Mouse (Mus musculus) G1E (cell line): Measurements from ENCODE around the gene Larp4b. TPM values are rescaled to one million over a fixed set of nuclear protein-coding genes. Genes with fewer than 3 reads are reported as not detected.
"Not testable (repeated sequence)": the region's sequence is repeated elsewhere in the genome, so short reads cannot be mapped to it uniquely, and the experiment has no call there.

Source experiments
- ATAC-seq: 2 replicates; pipeline ENCODE4 v1.8.0; 2016; ENCODE audit warnings: mild to moderate bottlenecking; ENCODE audit not compliant: insufficient number of reproducible peaks, poor library complexity, low FRiP score, severe bottlenecking; ENCODE audit errors: extremely low read depth
- DNase-seq: peaks from one replicate; pipeline ENCODE4 v3.0.0; 2012; ENCODE audit warnings: low spot score
- H3K27me3 ChIP-seq: 2 replicates; pipeline ENCODE4 v1.6.1; 2012; ENCODE audit warnings: mild to moderate bottlenecking, low read length, inconsistent platforms; ENCODE audit not compliant: insufficient read depth
- H3K36me3 ChIP-seq: replicated peaks from 2 replicates; pipeline ENCODE3; 2012; ENCODE audit warnings: mild to moderate bottlenecking, inconsistent platforms
- H3K4me1 ChIP-seq: 2 replicates; pipeline ENCODE4 v1.6.1; 2012; ENCODE audit warnings: low read depth, low read length, inconsistent platforms, mixed read lengths; ENCODE audit not compliant: insufficient read depth
- H3K4me3 ChIP-seq: 2 replicates; pipeline ENCODE4 v1.5.1; 2012; ENCODE audit warnings: low read depth, mild to moderate bottlenecking, inconsistent platforms, low read length, moderate library complexity, mixed read lengths
- H3K9me3 ChIP-seq: replicated peaks from 2 replicates; pipeline ENCODE4 v1.6.1; 2012; ENCODE audit warnings: inconsistent platforms
- CTCF ChIP-seq: IDR thresholded peaks from 2 replicates; pipeline ENCODE4 v1.5.1; 2012; ENCODE audit warnings: low read depth, low read length, inconsistent platforms, mixed read lengths
- GATA1 ChIP-seq: IDR thresholded peaks from 2 replicates; pipeline ENCODE4 v1.6.1; 2012; ENCODE audit warnings: borderline replicate concordance, low read length, inconsistent platforms, mixed read lengths
- GATA2 ChIP-seq: IDR thresholded peaks from 2 replicates; pipeline ENCODE4 v1.6.1; 2012; ENCODE audit warnings: low read depth, low read length, inconsistent platforms, borderline replicate concordance
- POLR2AphosphoS5 ChIP-seq: IDR thresholded peaks from 2 replicates; pipeline ENCODE4 v1.6.1; 2012; ENCODE audit warnings: low read depth, low read length, inconsistent platforms; ENCODE audit not compliant: insufficient replicate concordance
- TAL1 ChIP-seq: conservative IDR thresholded peaks from 2 replicates; pipeline ENCODE4 v1.6.1; 2012; ENCODE audit warnings: low read depth, low read length, inconsistent platforms, mixed read lengths
- polyA plus RNA-seq: library from polyadenylated mRNA; stranded (reverse); fragments of >175 nt; gene quantifications from 2 replicates; pipeline ENCODE4 v1.2.3, GENCODE M21; 2012
- total RNA-seq, 2 experiments: library from RNA; stranded (forward) in 1 of 2; stranded (reverse) in 1 of 2; fragments of 200-1000 nt in 1 of 2; fragments of >200 nt in 1 of 2; fragmentation: Nextera tagmentation in 1 of 2; gene quantifications; 2 replicates each; pipeline ENCODE4 v1.2.3; 2014 to 2017

Larp4b gene
- total RNA-seq (2014; fragmentation: Nextera tagmentation) = 233 and 246 TPM in 2 replicates
- 174 and 208 TPM in 2 replicates for total RNA-seq (2017)
- polyA plus RNA-seq = 53.7 and 66.3 TPM in 2 replicates

GRCm38 (mm10) chr13:9093316-9094155, at the start of gene Larp4b:
Larp4b (plus strand) TSS chr13:9093881.
- peaks cover 34% of the 10 kb centered on the region for H3K4me1 ChIP-seq
- DNase-seq = peak; percentile 99
- no peaks in the 10 kb centered on the region for H3K27me3 ChIP-seq
- H3K9me3 ChIP-seq = no peaks in the 10 kb centered on the region
- ATAC-seq = peak; percentile 97
- peak within 1 kb of the TSS; percentile 94 for H3K4me3 ChIP-seq
- H3K36me3 ChIP-seq = peaks cover 18% of the 10 kb centered on the region
- no peak for TF ChIP-seq POLR2AphosphoS5
- TF ChIP-seq CTCF = no peak
- no peak for TF ChIP-seq GATA1
- no peak for TF ChIP-seq GATA2
- TF ChIP-seq TAL1 = no peak

GRCm38 (mm10) chr13:9044731-9045130, 49.0 kb upstream of the Larp4b start:
- H3K4me3 ChIP-seq = no peak overlapping the region

DNA sequence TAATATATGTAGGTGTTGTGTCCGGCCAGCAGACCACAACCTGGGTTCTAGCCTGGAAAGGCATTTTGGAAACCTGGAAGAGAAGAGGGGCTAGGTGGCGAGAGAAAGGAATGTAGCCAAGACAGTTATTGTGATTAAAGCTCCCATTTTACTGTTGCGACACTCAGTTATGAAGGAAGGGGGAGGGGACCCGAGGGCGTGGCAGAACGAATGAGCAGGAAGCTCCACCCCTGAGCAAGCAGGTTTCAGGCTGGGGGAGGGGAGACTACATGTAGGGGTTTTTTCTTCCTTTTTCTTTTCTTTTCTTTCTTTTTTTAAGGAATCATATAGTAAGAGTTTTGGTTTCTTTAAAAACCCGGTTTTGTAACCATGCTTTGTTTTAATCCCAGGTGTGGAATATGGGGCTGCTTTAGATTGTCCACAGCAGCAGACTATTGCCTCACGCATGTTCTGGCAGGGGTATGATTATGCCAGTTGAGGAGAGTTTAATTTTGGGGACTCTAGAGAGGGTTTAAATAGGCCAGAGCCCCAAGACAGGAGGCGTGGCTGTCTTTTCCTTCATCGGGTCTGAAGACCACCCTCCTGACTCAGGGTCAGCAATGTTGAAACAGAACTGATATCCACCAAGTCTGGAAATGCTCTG, 41.5 kb upstream of the Larp4b start:
- H3K4me3 ChIP-seq = not testable (repeated sequence)

More at GRCm38 (mm10) chr13:9044731-9045130, 49.0 kb upstream of the Larp4b start:
- TF ChIP-seq CTCF (no peak), TAL1 (no peak), GATA1 (no peak), GATA2 (no peak), POLR2AphosphoS5 (no peak)
- Histone ChIP-seq H3K36me3 (no peaks in the 10 kb centered on the region), H3K9me3 (0 out of 2 replicates have a peak, but pooled peaks cover 5% of the 10 kb centered on the region), H3K4me1 (no peaks in the 10 kb centered on the region), H3K27me3 (peaks cover 10% of the 10 kb centered on the region)
- no peak for DNase-seq
- no peak for ATAC-seq

DNA sequence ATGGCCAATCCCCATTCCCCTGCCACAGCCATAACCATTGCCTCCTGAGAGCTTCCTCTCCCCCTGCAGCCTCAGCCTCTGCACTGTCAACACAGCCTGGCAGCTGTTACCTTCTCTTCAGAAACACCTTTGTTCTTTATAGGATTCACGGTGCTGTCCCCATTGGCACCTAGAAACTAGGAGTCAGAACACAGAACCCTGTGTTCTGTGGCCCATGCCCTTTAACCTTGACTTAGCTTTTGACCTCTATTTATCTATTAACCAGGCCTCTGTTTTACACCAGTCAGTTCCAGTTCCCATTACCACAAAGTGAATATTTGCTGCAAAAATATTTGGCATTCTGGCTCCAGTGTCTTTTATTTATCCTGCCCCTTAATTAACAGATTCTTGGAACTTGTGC, 36.4 kb upstream of the Larp4b start:
- Histone ChIP-seq H3K27me3 (peaks cover 18% of the 10 kb centered on the region), H3K36me3 (no peaks in the 10 kb centered on the region), H3K9me3 (no peaks in the 10 kb centered on the region), H3K4me1 (peaks cover 11% of the 10 kb centered on the region), H3K4me3 (no peak overlapping the region)
- no peak for ATAC-seq
- TF ChIP-seq POLR2AphosphoS5 (no peak), GATA2 (no peak), GATA1 (no peak), TAL1 (no peak)
- DNase-seq = no peak

More for the DNA sequence above, 41.5 kb upstream of the Larp4b start:
- not testable (repeated sequence) for H3K9me3 ChIP-seq, H3K27me3 ChIP-seq, ATAC-seq, DNase-seq, H3K36me3 ChIP-seq
- H3K4me1 ChIP-seq = peaks cover 14% of the 10 kb centered on the region

GRCm38 (mm10) chr13:9058706-9059105, 35.0 kb upstream of the Larp4b start:
- no peaks in the 10 kb centered on the region for H3K9me3 ChIP-seq
- no peak overlapping the region for H3K4me3 ChIP-seq
- no peak for ATAC-seq
- H3K36me3 ChIP-seq = no peaks in the 10 kb centered on the region
- H3K27me3 ChIP-seq = peaks cover 24% of the 10 kb centered on the region
- H3K4me1 ChIP-seq = 0 out of 2 replicates have a peak, but pooled peaks cover 4% of the 10 kb centered on the region
- TF ChIP-seq TAL1 (no peak), GATA2 (no peak), CTCF (no peak), GATA1 (no peak), POLR2AphosphoS5 (no peak)
- DNase-seq = no peak

GRCm38 (mm10) chr13:9061394-9061793, 32.3 kb upstream of the Larp4b start:
- Histone ChIP-seq H3K27me3 (peaks cover 36% of the 10 kb centered on the region), H3K36me3 (no peaks in the 10 kb centered on the region), H3K4me1 (0 out of 2 replicates have a peak, but pooled peaks cover 4% of the 10 kb centered on the region), H3K4me3 (no peak overlapping the region), H3K9me3 (no peaks in the 10 kb centered on the region)
- TF ChIP-seq CTCF (no peak), POLR2AphosphoS5 (no peak), GATA1 (no peak), TAL1 (no peak), GATA2 (no peak)
- DNase-seq = no peak
- no peak for ATAC-seq
